Mouse (Mus musculus) limb, embryonic 13.5 days (tissue): ENCODE measurements at regions not wholly inside any gene's neighbourhood (a gene's known extent, or its start where the extent isn't known, plus 50 kb on each side); places are given as distances from the start of the nearest gene placed in this dataset.

ENCODE experiments used
- ATAC-seq: fragments of 200-750 bp; cut with Nextera tagmentation; 2 replicates; pipeline ENCODE4 v1.8.0; 2017; ENCODE audit warnings: low read depth, moderate number of reproducible peaks, moderate TSS enrichment; ENCODE audit not compliant: low FRiP score
- H3K27ac ChIP-seq: fragments of 300-500 bp; sonication (generic); 2 replicates; pipeline ENCODE4 v1.5.1; 2015; ENCODE audit warnings: inconsistent platforms, mild to moderate bottlenecking, moderate library complexity
- H3K27me3 ChIP-seq: fragments of 300-500 bp; sonication (generic); 2 replicates; pipeline ENCODE4 v1.6.1; 2015; ENCODE audit warnings: mild to moderate bottlenecking, inconsistent platforms
- H3K36me3 ChIP-seq: fragments of 300-500 bp; sonication (generic); 2 replicates; pipeline ENCODE4 v1.6.1; 2015; ENCODE audit warnings: inconsistent platforms, mild to moderate bottlenecking, moderate library complexity
- H3K4me1 ChIP-seq: fragments of 300-500 bp; sonication (generic); 2 replicates; pipeline ENCODE4 v1.6.1; 2015; ENCODE audit warnings: inconsistent platforms
- H3K4me2 ChIP-seq: fragments of 300-500 bp; sonication (generic); replicated peaks from 2 replicates; pipeline ENCODE4 v1.6.1; 2015; ENCODE audit warnings: inconsistent platforms, mild to moderate bottlenecking, moderate library complexity
- H3K4me3 ChIP-seq: fragments of 300-500 bp; sonication (generic); 2 replicates; pipeline ENCODE4 v1.5.1; 2015; ENCODE audit warnings: moderate library complexity, mild to moderate bottlenecking, inconsistent platforms
- H3K9ac ChIP-seq: fragments of 300-500 bp; sonication (generic); 2 replicates; pipeline ENCODE4 v1.6.1; 2015; ENCODE audit warnings: mild to moderate bottlenecking, inconsistent platforms
- H3K9me3 ChIP-seq: fragments of 300-500 bp; sonication (generic); 2 replicates; pipeline ENCODE4 v1.6.1; 2016; ENCODE audit warnings: inconsistent platforms
- WGBS: fragments of 180-500 bp; shearing (Covaris S2); methylation state at CpG from one replicate; pipeline ENCODE4 v1.1.7; 2015; 5-methylcytosine and 5-hydroxymethylcytosine counted together

- peak overlapping the region; percentile 20; the same call in 1 of the 2 replicates for H3K9ac ChIP-seq
- no peaks in the 10 kb centered on the region for H3K9me3 ChIP-seq
- H3K27ac ChIP-seq = peak overlapping the region; percentile 78
- 18% methylated on average over 3 of the region's 3 CpGs for WGBS
- peak; percentile 51; the same call in 1 of the 2 replicates for ATAC-seq
- no peaks in the 10 kb centered on the region for H3K27me3 ChIP-seq
- peaks cover 25% of the 10 kb centered on the region for H3K4me1 ChIP-seq
- H3K4me3 ChIP-seq = no peak overlapping the region
- H3K36me3 ChIP-seq = no peaks in the 10 kb centered on the region
- H3K4me2 ChIP-seq = peak overlapping the region; percentile 54
Measured at GRCm38 (mm10) chr13:28787331-28787643, 166.2 kb downstream of the Sox4 start.

DNA sequence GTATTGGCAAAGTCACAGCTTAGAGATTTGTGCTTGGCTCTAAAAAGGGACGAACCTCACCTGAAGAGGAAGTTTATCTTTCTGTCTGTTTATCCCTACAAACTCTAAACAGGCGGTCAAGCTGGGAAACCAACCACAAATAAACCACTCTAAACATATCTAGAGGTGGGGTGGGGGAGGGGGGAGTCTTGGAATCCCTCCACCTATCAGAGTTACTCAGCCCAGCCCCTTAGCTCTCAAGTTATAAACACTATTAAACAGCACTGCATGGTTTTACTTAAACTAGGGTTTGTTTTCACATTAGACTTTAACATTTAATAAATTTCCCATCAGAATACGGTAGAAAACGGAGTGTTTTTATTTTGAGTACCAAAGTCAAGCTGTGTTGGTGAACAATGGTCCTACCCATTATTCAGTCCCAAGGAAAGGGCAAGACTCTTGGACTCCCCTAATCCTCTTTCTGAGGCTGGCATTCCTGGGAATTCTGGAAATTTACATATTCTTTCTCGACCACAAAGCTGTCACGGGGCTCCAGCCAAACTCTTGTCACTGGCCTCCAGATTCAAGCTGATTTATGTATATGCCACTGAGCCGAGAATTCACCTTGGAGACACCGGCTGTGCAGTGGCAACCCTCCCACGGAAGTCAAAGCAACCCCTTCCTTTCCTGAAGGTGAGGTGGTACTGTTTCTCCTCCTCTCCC lies 166.7 kb downstream of the Sox4 start:
- ATAC-seq = peak; percentile 48; the same call in 1 of the 2 replicates
- H3K36me3 ChIP-seq = no peaks in the 10 kb centered on the region
- WGBS = 16% methylated on average over 9 of the region's 9 CpGs
- peaks cover 30% of the 10 kb centered on the region for H3K4me1 ChIP-seq
- peak overlapping the region; percentile 54 for H3K4me2 ChIP-seq
- no peaks in the 10 kb centered on the region for H3K27me3 ChIP-seq
- no peaks in the 10 kb centered on the region for H3K9me3 ChIP-seq
- peak overlapping the region; percentile 20; the same call in 1 of the 2 replicates for H3K9ac ChIP-seq
- no peak overlapping the region for H3K4me3 ChIP-seq
- H3K27ac ChIP-seq = peak overlapping the region; percentile 78

DNA sequence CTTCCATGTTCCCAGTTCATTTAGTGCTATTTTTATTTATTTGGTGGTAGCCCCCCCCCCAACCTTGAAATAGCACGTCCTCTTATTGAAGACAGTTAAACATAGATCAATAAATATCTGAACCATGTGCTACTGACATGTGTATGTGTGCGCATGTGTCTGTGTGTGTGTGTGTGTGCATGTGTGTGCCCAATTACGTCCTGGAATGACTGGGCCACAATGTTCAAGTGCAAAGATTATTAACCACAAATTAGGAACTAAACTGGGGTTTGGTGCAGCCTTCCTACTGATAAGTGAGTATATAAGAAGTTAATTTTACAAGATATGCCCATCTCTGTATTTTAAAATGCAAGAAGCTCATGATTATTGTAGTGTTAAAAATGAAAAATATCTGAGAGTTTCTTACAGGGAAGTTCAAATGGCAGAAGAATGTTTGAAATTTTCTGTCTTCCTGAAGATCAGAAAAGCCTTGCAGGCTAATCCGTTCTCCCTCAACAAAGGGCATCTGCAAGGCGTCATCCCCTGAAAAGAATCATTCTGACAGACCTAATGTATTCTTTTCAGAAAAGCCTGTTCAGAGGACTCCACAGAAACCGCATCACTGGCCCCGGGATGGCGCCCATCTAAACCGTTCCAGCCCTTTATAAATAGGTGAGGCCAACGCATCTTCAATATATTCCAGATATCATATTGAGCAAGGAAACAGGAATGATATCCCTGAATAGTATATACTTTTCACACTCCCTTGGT lies 170.8 kb downstream of the Sox4 start:
- Histone ChIP-seq H3K4me1 (peaks cover 35% of the 10 kb centered on the region), H3K27me3 (no peaks in the 10 kb centered on the region), H3K36me3 (peaks cover 1% of the 10 kb centered on the region; the same call in 1 of the 2 replicates), H3K4me2 (no peak overlapping the region), H3K27ac (no peak overlapping the region), H3K4me3 (no peak overlapping the region), H3K9me3 (no peaks in the 10 kb centered on the region), H3K9ac (no peak overlapping the region)
- 47% methylated on average over 10 of the region's 10 CpGs for WGBS
- ATAC-seq = no peak

- Histone ChIP-seq H3K4me3 (no peak overlapping the region), H3K27me3 (no peaks in the 10 kb centered on the region), H3K4me1 (peaks cover 29% of the 10 kb centered on the region), H3K9me3 (no peaks in the 10 kb centered on the region), H3K36me3 (peaks cover 5% of the 10 kb centered on the region; the same call in 1 of the 2 replicates), H3K27ac (peak overlapping the region; percentile 12; the same call in 1 of the 2 replicates), H3K9ac (no peak overlapping the region), H3K4me2 (no peak overlapping the region)
- WGBS = 15% methylated on average over 5 of the region's 5 CpGs
- ATAC-seq = no peak
Measured at GRCm38 (mm10) chr13:28782081-28782480, 171.4 kb downstream of the Sox4 start.

GRCm38 (mm10) chr13:28781660-28782059 lies 171.9 kb downstream of the Sox4 start:
- H3K27ac ChIP-seq = peak overlapping the region; percentile 12; the same call in 1 of the 2 replicates
- H3K4me3 ChIP-seq = no peak overlapping the region
- no peak overlapping the region for H3K9ac ChIP-seq
- H3K4me1 ChIP-seq = peaks cover 24% of the 10 kb centered on the region
- H3K9me3 ChIP-seq = no peaks in the 10 kb centered on the region
- no peak for ATAC-seq
- WGBS = 10% methylated on average over 5 of the region's 5 CpGs
- H3K27me3 ChIP-seq = no peaks in the 10 kb centered on the region
- H3K36me3 ChIP-seq = peaks cover 5% of the 10 kb centered on the region; the same call in 1 of the 2 replicates
- H3K4me2 ChIP-seq = no peak overlapping the region

GRCm38 (mm10) chr13:28780462-28780861 lies 173.1 kb downstream of the Sox4 start:
- Histone ChIP-seq H3K27me3 (no peaks in the 10 kb centered on the region), H3K27ac (no peak overlapping the region), H3K4me3 (no peak overlapping the region), H3K9me3 (no peaks in the 10 kb centered on the region), H3K4me2 (no peak overlapping the region), H3K4me1 (peaks cover 26% of the 10 kb centered on the region), H3K9ac (no peak overlapping the region), H3K36me3 (peaks cover 5% of the 10 kb centered on the region; the same call in 1 of the 2 replicates)
- no peak for ATAC-seq
- 64% methylated on average over 5 of the region's 5 CpGs for WGBS

- H3K27ac ChIP-seq = no peak overlapping the region
- H3K4me1 ChIP-seq = peaks cover 35% of the 10 kb centered on the region
- H3K36me3 ChIP-seq = peaks cover 5% of the 10 kb centered on the region; the same call in 1 of the 2 replicates
- H3K9ac ChIP-seq = no peak overlapping the region
- 57% methylated on average over 7 of the region's 7 CpGs for WGBS
- no peaks in the 10 kb centered on the region for H3K9me3 ChIP-seq
- H3K4me3 ChIP-seq = no peak overlapping the region
- no peaks in the 10 kb centered on the region for H3K27me3 ChIP-seq
- ATAC-seq = no peak
- H3K4me2 ChIP-seq = no peak overlapping the region
Measured at GRCm38 (mm10) chr13:28775142-28775815, 178.2 kb downstream of the Sox4 start.

DNA sequence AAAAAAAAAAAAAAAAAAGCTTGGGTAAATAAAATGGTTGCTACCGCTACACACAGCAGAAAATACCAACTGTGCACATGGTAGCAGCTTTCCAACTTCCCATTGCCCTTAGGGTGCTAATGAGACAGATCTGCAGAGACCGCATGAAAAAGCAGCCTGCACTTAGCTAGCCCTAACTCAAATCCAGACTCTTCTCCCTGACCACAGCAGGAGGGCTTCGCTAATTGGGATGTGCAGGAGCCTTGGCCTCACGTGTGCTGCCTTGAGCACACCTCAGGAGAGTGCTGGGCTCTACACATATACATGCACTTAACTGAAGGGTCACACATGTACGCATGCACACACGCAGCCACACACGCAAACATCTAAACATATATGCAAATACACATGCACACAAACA lies 178.9 kb downstream of the Sox4 start:
- no peak overlapping the region for H3K4me2 ChIP-seq
- no peak for ATAC-seq
- peaks cover 5% of the 10 kb centered on the region; the same call in 1 of the 2 replicates for H3K36me3 ChIP-seq
- WGBS = 42% methylated on average over 7 of the region's 7 CpGs
- no peaks in the 10 kb centered on the region for H3K9me3 ChIP-seq
- H3K27ac ChIP-seq = no peak overlapping the region
- H3K4me1 ChIP-seq = peaks cover 37% of the 10 kb centered on the region
- no peak overlapping the region for H3K9ac ChIP-seq
- H3K4me3 ChIP-seq = no peak overlapping the region
- no peaks in the 10 kb centered on the region for H3K27me3 ChIP-seq

DNA sequence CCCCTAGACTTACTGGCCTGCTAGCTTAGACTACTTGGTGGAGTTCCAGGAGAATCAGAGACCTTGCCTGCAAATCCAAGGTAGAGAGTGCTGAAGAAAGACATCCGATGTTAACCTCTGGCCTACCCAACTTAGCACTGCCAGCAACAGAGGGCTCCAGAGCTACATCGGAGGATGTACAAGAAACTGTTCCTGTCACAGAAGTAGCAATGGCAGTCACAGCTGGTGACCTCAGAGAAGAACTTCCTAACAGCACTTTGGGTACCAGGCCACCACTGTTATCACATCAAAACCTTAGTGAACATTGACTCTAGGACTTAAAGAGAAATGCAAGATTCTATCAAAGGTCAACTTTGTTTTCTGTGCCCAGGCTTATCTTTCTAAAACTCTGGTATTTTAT lies 180.0 kb downstream of the Sox4 start:
- H3K27me3 ChIP-seq = no peaks in the 10 kb centered on the region
- H3K36me3 ChIP-seq = peaks cover 5% of the 10 kb centered on the region; the same call in 1 of the 2 replicates
- H3K27ac ChIP-seq = no peak overlapping the region
- no peaks in the 10 kb centered on the region for H3K9me3 ChIP-seq
- H3K4me2 ChIP-seq = no peak overlapping the region
- H3K9ac ChIP-seq = no peak overlapping the region
- H3K4me3 ChIP-seq = no peak overlapping the region
- H3K4me1 ChIP-seq = peaks cover 48% of the 10 kb centered on the region
- 90% methylated on average over 2 of the region's 2 CpGs for WGBS
- no peak for ATAC-seq

DNA sequence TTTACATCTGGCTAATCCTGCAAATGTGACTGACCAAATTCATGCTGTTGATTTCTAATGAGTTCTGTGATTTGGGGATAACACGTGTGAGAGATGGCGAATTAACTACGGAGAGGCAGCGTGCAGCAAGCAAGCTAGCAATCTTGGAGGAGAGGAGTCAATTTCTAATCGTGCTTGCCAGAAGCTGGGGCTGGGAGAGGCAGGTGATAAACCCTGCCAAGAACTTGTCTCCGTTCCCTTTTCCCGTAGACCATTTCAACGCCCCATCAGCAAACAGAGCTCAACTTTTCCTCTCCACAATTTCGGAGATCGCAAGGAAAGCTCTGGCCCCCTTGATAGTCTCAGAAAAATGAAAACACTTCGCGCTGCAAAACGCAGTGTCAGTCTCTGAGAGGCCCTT lies 183.0 kb downstream of the Sox4 start:
- no peak overlapping the region for H3K4me3 ChIP-seq
- H3K4me1 ChIP-seq = peaks cover 49% of the 10 kb centered on the region
- H3K4me2 ChIP-seq = peak overlapping the region; percentile 33; the same call in 1 of the 2 replicates
- no peaks in the 10 kb centered on the region for H3K27me3 ChIP-seq
- no peaks in the 10 kb centered on the region for H3K36me3 ChIP-seq
- 32% methylated on average over 13 of the region's 13 CpGs for WGBS
- no peaks in the 10 kb centered on the region for H3K9me3 ChIP-seq
- H3K9ac ChIP-seq = no peak overlapping the region; the same call in 1 of the 2 replicates
- no peak for ATAC-seq
- peak overlapping the region; percentile 34; the same call in 1 of the 2 replicates for H3K27ac ChIP-seq

DNA sequence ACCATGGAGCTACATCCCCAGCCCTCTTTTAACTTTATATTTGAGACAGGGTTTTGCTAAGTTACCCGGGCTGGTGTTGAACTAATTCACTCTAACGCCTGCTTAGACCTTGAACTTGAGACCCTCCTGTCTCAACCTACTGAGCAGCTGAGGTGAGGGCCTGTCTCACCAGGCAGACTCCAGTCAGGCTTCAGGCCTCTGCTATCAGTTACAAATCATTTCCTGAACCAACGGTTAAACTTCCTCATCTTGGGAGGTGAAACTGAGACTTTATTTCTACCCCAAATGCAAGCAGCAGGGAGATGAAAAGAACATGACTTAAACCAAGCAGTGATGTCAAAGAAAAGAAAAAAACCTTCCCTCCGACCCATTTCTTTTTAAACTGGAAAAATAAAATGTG lies 183.5 kb downstream of the Sox4 start:
- Histone ChIP-seq H3K9ac (no peak overlapping the region), H3K9me3 (no peaks in the 10 kb centered on the region), H3K4me1 (peaks cover 44% of the 10 kb centered on the region), H3K4me3 (no peak overlapping the region), H3K27ac (peak overlapping the region; percentile 33; the same call in 1 of the 2 replicates), H3K27me3 (no peaks in the 10 kb centered on the region), H3K4me2 (no peak overlapping the region), H3K36me3 (no peaks in the 10 kb centered on the region)
- 47% methylated on average over 4 of the region's 4 CpGs for WGBS
- ATAC-seq = no peak
